Mouse (Mus musculus): ENCODE measurements around the gene Paqr5.
A peak's percentile ranks its signal among the peaks of the same experiment; 100 is the strongest.

Paqr5 gene

DNA sequence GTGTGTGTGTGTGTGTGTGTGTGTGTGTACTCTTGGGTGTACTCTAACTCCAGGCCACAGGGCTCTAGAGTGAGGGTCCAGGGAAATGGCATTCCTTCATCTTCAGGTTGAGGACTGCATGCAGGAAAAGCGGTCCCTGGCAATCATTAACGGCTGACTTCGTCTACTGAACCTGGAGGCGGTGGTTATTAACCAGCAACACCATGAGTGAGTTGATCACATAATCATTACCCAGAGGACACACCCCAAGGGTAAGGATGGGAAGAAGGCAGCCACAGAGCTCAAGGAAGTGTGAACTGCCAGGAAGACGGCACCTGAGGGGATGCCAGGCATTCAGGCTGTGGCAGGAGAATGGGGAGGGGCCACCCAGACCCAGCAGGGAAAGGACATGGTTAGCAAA, 18.3 kb downstream of the Paqr5 start:
- no peak for DNase-seq

DNA sequence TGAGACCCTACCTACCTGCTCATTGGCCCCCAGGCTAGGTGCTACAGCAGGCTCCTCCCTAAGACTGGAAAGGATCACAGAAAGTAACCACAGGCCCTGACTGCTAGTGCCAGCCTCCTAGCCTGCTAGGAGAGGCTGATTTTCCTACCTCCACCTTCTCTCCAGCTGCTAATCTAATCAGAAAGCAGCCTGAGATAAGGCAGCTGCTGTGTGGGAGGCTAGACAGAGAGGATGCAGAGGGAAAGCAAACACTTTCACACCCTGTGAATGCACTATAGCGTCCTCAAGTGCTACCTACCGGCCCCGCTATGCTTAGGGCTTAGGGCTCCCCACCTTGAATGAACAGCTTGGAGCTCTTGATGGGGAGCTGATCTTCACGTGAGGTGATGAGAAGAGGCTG, 19.6 kb downstream of the Paqr5 start:
- no peak for DNase-seq

DNA sequence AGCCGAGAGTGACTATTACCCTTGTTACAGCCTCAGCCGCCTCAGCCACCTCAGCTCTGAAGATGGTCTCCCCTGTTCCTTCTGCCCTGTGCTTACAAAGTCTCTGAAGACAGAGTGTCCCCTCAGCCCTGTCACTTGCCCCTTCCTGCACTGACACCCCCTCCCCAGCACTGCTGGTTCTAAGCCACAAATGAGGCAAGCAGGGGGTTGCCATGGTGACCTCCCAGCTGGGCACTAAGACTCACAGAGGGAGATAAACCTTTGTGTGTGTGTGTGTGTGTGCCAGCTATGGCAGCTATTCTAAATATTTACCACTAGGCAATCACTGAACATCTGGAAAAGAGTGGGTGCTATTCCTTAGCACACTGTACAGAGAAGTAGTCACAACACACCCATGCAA, 23.0 kb downstream of the Paqr5 start:
- peak in 1 of 2 experiments; percentile 25 for DNase-seq

DNA sequence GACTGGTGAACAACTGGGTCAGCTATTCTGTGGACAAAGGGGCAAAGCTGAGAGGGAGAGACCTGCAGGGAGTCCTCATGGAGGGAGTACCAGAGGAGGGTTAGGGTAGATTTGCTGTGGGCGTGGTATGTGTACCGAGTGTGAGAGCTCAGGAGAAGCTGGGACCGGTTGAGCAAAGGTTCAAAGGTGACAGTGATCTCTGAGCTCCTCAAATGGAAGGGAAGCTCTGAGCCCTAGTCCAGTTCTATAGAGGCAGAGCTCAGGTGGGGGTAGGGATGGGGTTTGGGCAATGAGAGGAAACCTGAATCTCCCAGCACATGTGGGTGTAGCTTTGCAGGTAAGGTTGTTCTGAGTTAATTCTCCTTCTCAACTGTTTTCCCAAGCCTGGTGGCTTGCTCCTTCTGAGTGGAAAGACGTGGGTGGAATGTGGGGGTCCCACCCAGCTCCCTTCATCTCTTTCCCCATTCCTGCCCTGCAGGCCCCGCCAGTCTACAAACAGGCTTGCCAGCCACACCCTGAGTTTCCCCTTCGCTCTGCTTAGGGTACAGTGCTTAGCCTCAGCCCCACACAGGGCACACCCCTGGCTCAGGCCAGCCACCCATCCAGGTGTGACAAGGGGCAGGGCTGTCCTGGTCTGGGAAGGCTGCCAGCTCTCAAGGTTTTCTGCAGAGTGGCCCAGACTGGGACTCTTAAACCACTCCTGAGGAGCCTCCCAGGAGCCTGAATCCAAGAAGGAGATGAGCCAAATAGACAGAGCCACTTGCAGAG, 26.8 kb downstream of the Paqr5 start:
- DNase-seq, result no peak

DNA sequence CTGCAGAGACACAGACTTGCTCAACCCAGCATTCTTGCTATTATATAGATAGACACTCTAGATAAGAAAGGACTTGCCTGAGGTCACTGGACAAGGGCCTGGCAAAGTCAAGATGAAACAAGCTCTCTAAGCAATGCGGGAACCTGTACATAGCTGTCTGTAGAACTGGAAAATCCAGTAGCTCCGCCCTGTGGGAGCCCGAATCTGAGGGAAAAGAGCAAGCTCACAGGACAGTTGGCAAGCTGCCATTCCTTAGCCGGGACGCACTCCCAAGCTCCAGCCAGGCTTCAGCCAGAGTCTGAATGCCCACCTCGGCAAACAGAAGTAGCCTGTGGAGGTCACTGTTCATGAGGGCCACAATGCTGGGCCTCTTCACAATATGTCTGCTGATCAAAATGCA, 28.8 kb downstream of the Paqr5 start:
- peak; percentile 18 to 40 for DNase-seq

DNA sequence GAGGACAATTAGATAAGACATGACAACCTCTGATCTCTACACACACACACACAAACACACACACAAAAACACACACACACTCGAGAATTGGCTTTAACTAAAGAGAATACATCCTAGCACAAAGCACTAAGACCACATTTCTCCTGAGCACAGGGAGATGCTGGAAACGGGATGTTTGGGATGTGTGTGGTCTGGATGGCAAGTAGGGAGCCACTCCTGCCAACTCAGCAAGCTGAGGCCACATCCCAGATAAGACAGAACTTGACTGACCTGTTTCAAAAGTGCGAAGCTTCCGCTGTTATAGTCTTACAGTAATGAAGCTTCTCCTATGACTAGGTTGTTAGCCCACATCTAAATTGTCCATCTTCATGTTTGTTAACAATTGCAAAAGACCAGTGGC, 35.5 kb downstream of the Paqr5 start:
- DNase-seq, result no peak

DNA sequence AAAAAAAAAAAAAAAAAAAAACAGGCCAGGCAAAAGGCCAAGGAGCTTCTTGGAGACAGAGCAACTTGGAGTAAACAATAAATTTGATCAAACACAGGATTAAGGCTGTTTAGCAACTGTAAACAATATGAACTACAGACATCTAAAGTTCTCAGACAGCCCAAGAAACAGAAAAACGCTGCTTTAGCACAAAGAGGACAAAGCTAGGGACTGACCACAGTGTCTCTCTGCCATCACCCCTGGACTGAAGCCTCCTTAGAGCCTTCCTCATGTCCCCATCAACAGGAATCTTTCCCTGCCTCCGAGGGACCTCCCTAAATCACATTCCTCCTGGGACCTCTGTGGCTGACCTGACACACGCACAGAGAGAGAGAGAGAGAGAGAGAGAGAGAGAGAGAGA, 35.9 kb downstream of the Paqr5 start:
- DNase-seq, result no peak

DNA sequence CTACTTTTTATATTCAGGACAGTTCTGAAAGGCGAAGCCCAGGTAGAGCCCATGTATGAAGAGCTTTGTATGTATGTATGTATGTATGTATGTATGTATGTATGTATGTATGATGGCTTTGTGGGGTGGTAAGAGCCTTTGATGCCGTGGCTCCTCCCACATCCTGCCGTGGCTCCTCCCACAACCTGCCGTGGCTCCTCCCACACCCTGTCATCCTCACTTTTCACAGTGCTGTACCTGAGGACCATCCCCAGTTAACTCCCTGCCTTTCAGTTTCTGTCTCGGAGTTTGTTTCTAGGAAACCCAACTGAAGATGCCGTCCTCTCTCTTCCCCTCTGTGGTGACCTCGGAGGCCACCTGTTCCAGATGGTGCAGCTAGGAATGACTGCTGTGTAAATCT, 40.6 kb downstream of the Paqr5 start:
- DNase-seq, result no peak

DNA sequence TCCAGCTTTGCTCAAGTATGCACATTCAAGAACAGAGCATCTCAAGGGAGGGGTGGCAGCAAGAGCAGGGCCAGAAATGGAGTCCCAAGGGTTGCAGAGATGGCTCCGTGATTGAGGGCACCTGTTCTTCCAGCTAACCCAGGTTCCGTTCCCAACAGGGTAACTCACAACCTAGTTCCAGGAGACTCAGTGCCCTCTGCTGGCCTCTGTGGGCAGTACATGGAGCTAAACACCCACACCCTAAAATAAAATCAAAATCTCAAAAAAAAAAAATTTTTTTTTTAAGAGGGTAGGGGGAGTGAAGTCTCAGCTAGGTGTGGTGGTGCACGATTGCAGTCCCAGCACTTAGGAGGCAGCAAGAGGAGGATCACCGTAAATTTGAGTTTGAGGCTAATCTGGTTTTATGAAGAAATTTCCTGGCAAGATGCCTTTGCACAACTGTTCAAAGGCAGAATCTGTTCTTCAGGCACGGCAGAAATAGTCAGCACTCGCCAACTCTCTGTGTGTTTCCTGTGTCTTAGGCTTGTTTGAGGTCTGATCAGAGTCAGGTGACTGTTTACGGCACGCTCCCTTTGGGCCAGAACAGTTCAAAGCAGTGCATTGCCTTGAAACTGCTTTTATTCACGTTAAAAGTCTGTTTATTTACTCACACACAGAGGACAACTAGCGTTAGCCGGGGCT, 41.3 kb downstream of the Paqr5 start:
- DNase-seq, result peak; percentile 76 to 82

DNA sequence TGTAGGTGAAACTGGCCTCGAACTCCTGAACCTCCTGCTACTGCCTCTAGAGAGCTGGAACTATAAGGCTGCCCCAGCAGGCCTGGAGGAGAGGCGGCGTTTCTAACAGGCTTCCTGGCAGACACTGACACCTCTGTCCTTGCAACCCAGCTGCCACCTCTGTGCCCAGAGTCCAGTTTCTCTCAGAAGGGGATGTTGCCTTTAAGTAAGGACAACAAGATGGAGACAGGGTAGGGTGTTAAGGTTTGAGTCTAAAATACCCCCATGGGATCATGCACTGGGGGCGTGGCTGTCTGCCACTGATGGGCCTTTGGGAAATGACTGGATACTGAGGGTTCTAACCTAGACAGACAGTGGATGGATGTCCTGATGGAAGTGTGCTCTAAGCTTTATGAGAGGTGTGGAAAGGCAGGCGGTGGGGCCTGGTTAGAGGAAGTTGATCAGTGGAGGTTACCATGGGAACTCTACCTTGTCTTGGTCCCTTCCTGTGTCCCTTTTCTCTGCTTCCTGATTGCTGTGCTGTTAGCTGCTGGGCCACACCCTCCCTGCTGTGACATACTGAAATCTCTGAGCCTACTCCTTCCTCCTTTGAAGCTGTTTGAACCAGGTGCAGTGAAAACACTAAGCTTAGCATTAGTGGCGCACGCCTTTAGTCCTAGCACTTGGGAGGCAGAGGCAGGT, 43.6 kb downstream of the Paqr5 start:
- DNase-seq, result no peak

DNA sequence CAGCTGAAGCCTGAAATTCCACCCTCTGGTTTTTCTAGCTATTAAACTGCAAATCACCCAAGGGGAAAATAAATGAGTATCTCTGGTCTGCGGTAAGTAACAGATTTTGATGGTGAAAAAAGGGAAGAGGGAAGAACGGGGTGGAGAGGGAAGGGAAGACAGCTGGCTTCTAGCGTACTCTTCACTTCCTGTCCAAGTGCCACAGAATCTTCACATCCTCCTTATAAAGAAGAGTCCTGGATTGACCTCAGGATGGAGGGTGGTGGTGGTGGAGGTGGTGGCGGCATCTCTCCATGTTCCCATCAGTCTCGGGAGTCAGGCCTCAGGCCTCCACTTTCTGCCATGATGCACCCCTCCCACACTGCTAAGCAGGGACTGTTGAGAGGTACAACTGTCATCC, 44.8 kb downstream of the Paqr5 start:
- DNase-seq, result no peak

DNA sequence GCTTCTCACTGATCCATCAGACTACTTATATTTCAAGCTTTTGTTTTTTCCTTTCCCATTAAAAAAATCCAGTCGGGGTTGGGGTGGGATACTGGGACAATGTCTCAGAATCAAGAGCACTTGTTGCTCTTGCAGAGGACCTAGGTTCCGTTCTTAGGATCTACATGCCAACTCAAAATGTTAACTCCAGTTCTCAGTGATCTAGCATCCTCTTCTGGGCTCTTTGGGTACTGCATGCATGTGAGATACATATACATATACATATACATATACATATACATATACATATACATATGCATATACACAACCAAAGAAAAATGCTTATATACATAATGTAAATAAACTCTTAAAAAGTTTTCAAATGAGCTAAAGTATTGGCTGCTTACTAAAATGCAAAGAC, 46.7 kb downstream of the Paqr5 start:
- DNase-seq, result no peak

DNA sequence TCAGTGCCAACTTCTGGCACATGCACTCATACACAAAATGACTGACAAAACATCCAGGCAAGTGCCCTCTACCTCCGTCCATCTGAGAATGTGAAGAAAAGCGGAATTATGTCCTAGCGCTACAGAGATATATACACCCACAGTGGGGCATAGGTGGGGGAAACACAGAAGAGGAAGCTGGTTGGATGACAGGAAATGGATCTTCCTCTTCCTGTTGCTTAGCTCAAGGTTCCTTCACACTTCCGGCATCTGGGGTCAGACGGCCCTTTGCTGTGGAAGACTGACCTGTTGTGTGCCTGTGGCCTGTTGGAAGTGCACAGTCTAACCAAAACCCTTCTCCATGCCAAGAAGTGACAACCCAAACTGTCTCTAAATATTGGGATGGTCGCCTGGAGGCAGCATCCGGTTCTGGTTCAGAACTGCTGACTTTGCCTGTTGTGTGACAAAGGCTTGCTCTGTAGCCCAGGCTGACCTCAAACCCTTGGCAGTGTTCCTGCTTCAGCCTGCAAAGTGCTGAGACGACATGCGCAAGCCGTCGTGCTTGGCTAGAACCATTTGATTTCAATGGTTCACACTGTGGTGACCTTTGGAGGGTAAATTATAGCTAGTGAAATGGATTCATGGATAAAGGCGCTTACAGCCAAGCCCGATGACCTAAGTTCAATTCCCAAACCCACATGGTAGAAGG, 49.3 kb downstream of the Paqr5 start:
- no peak for DNase-seq

DNA sequence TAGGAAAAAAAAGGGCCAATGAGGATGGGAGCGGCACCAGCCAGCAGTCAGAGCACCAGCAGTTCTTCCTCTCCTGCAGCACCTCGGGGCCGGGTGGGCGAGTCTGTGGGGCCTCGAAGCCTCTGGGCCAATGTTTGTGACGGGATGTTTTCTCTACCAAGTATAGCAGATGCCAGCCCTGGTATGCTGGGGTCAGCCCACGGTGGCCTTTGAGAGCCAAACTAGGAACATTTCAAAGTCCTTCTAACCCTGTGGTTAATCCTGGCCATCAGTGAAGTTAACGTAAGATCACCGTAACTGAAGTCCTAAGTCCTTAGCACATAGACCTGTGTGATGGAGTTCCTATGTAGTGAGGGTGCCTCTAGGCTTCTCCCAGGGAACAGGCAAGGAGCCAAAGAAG, 54.6 kb downstream of the Paqr5 start:
- DNase-seq, result no peak

DNA sequence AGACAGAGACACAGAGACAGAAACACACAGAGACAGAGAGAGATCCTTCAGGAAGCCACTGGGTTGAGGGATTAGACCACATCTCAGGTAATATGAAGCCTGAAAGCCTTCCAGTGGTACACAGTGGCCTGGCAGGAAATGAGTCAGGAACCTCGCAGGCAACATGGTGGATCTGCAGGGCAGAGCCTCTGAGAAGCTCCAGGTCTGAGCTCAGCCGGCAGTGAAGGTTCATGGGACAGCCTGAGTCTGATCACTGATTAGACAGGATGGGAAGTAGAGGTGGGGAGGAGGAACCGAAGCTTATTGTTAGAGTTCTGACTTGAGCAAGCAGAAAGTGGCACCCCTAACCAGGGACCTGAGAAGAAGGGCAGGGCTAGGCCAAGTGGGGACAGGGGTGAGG, 55.6 kb downstream of the Paqr5 start:
- DNase-seq, result no peak

DNA sequence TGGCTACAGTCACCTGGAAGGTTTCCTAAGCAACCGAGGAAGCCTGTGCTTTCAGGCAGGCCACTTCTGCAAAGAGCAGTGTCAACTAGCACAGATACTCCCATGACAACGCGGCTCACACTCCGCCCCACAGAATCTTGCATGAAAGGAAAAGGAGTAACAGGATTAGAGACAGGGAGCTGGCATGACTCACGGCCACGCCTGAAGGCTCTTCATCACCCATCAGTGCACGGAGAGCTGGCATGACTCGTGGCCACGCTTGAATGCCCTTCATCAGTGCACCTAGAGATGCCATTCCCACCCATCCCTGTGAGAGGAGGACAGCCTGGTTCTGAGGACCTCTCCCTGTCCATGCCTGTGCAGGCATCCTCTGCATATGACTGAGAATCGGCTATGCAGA, 59.3 kb downstream of the Paqr5 start:
- peak; percentile 72 to 82 for DNase-seq

DNA sequence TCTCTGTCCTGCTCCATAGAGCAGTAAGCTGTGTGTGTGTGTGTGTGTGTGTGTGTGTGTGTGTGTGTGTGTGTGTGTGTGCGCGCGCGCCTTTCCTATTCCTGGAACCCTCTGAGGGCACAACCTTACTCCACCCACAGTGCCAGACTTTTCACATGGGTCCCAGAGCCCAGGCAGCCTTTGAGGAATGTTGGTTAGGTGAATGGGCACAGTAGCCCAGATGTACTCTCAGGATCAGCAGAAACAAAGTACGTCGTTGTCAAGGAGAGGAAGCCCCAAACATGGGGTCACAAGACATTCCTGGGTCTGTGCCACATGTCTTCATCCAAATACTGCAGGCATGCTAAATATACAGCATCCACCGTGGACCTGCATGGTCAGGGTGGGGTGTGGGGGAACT, 60.7 kb downstream of the Paqr5 start:
- no peak for DNase-seq

DNA sequence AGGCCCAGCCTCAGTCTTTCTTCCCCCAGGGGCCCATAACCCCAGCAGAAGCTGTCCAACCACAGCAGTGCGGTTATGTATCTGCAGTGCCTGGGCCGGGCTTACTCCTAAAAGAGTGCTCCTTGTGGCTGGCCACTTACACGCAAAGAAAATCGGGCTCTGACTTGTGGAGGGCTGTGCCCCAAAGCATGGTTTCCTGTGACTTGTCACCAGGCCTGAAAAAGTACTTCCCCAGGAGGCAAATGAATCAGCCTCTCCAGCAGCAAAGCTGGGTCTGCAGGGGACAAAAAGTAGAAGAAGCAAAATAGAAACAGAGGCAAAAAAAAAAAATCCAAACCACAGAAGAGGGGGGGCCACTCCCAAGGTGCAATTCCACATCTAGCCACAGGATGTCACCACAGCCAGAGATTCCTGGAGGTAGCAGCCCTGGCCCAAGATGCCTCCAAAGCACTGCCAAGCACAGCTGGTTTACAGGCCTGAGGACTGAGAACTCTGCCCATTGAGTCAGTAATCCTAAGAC, 61.2 kb downstream of the Paqr5 start:
- peak; percentile 79 to 86 for DNase-seq

DNA sequence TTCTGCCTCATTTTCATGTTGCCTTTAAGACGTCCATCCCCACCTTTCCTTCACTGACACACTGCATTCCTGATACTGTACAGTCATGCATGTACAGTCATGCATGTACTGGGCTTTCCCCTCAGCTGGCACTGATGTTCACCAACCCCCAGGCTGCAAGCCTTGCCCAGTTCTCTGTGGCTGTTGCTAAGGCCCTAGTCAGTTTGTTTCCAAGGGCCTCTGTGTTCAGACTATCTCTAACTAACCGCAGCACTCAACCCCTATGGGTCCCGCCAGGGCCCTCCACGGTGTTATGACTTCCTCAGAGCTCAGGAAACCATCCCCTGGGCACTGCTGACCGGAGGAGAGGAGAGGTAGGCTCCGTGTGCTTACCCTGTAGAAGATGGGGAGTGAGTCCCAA, 63.3 kb downstream of the Paqr5 start:
- DNase-seq, result no peak

DNA sequence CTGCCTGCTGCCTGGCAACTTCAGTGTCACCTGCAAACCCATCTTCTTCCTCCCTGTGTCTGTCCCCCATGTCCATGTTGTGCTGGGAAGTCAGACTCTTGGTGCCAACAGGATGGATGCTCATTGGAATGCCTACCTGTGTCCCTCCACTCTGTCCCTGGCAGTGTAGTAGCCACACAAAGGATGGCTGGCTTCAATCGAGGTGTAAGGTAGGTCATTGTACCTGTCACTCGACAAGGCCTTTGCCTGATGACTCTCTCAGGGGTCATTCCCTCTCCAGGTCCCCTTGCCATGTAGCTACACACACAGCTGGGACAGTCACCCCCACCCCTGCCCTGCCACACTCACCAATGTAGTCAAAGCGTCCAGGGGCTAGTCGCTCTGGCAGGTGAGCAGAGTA, 65.5 kb downstream of the Paqr5 start:
- DNase-seq, result no peak

DNA sequence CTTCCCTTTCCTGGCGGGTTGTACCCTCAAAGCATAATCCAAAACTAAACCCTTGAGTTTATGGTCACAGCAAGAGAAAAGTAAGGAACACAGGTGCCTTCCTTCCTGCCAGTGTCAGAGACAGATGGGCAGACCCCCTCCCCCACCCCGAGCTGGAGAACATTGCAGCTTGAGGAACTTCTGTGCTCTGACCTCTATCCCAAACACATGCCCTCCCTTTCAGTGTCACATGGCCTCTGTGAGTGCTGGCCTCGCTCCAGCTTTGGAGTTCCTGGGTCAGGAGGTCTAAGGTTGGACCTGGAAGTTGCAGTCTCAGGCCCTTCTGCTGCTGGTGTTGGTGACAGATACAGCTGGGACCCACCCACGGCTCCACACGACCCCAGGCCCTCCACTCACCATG, 65.9 kb downstream of the Paqr5 start:
- peak in 1 of 2 experiments; percentile 44 for DNase-seq

DNA sequence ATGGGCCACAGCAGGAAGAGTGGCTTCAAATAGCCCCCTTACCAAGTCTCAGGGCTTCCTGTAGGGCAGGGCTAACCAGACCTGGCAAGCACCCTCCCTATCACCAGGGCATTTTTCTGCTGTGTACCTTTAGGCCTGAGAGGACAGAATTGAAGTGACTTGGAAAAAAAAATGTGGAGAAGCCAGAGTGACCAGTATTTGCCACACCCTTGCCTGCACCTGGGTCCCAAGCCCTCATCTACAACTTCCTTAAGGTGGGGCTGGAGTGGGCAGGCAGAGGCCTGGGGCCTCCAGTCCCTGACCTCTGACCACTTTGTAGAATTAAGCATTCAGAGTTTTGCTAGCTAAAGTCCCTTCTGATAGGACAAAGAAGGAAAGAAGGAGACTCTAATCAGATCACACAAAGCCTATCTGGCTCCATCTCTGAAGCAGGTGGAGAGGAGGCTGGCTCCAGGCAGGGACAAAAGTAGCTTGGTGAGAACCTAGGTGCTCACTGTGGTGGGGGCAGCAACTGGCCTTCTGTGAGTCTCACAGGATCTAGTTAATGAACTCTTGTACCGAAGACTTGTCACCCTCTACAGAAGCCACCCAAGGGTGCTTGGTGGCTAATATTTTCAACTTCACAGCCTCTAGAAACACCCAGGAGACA, 66.6 kb downstream of the Paqr5 start:
- no peak for DNase-seq

DNA sequence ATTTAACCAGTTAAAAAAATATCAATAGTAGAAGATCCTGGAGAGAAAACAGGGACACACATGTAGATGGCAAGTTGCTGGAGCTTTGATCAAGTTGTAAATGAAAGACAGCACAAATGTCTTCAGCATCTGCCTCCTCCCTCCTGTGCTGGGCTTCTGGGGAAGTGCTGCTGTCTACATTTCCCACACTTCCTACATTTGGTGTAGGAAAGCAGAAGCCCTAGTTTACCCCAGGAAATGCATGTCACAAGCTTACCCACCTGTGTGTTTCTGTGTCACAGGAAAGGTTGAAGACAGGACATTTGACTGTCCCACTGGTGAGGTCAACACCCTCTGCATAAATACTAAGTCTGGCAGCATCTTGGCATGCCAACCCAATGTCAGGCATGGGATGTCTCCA, 71.9 kb downstream of the Paqr5 start:
- no peak for DNase-seq
